Mouse (Mus musculus) heart, postnatal 0 days (tissue): ENCODE measurements at regions not wholly inside any gene's neighbourhood (a gene's known extent, or its start where the extent isn't known, plus 50 kb on each side); places are given as distances from the start of the nearest gene placed in this dataset.

Experiments
- ATAC-seq: fragments of 200-750 bp; cut with Nextera tagmentation; 2 replicates; pipeline ENCODE4 v1.8.0; 2017; ENCODE audit warnings: low read depth, moderate number of reproducible peaks, moderate library complexity; ENCODE audit not compliant: insufficient read depth
- DNase-seq: peaks from one replicate; pipeline ENCODE4 v3.0.0-alpha.2; 2016; ENCODE audit warnings: low spot score
- H3K27ac ChIP-seq: fragments of 300-500 bp; sonication (generic); 2 replicates; pipeline ENCODE4 v1.5.1; 2014; ENCODE audit warnings: low read depth, mild to moderate bottlenecking
- H3K27me3 ChIP-seq: fragments of 300-500 bp; sonication (generic); 2 replicates; pipeline ENCODE4 v1.6.1; 2014; ENCODE audit warnings: low read length, mixed read lengths; ENCODE audit not compliant: control insufficient read depth, insufficient read depth
- H3K36me3 ChIP-seq: fragments of 300-500 bp; sonication (generic); replicated peaks from 2 replicates; pipeline ENCODE4 v1.6.1; 2014; ENCODE audit warnings: low read length, mixed read lengths; ENCODE audit not compliant: control insufficient read depth, insufficient read depth
- H3K4me1 ChIP-seq: fragments of 300-500 bp; sonication (generic); 2 replicates; pipeline ENCODE4 v1.6.1; 2014; ENCODE audit warnings: antibody characterized with exemption; ENCODE audit not compliant: control insufficient read depth, insufficient read depth
- H3K4me2 ChIP-seq: fragments of 300-500 bp; sonication (generic); 2 replicates; pipeline ENCODE4 v1.6.1; 2014; ENCODE audit warnings: low read depth, mild to moderate bottlenecking, low read length, moderate library complexity
- H3K4me3 ChIP-seq: fragments of 300-500 bp; sonication (generic); 2 replicates; pipeline ENCODE4 v1.5.1; 2014; ENCODE audit warnings: low read depth, low read length
- H3K9ac ChIP-seq: fragments of 300-500 bp; sonication (generic); replicated peaks from 2 replicates; pipeline ENCODE4 v1.6.1; 2014; ENCODE audit warnings: low read depth, low read length, mixed read lengths
- H3K9me3 ChIP-seq: fragments of 300-500 bp; sonication (generic); replicated peaks from 2 replicates; pipeline ENCODE4 v1.6.1; 2016; ENCODE audit warnings: low read length; ENCODE audit not compliant: control insufficient read depth
- CTCF ChIP-seq: IDR thresholded peaks from 2 replicates; pipeline ENCODE4 v1.5.1; 2016; ENCODE audit warnings: antibody characterized with exemption, control low read depth, low read depth
- EP300 ChIP-seq: IDR thresholded peaks from 2 replicates; pipeline ENCODE4 v1.6.1; 2016; ENCODE audit warnings: antibody characterized with exemption, low read depth
- WGBS: fragments of 180-500 bp; shearing (Covaris S2); extraction: QIAGEN DNeasy Blood & Tissue Kit; methylation state at CpG from one replicate; pipeline ENCODE4 v1.1.7; 2014; 5-methylcytosine and 5-hydroxymethylcytosine counted together

- Histone ChIP-seq H3K4me3 (no peak overlapping the region), H3K9ac (no peak overlapping the region), H3K9me3 (no peaks in the 10 kb centered on the region), H3K27me3 (no peaks in the 10 kb centered on the region), H3K36me3 (no peaks in the 10 kb centered on the region), H3K4me2 (no peak overlapping the region), H3K27ac (no peak overlapping the region), H3K4me1 (no peaks in the 10 kb centered on the region)
- TF ChIP-seq EP300 = no peak
- peak; percentile 19; the same call in 1 of the 2 replicates for TF ChIP-seq CTCF
- no peak for ATAC-seq
- WGBS = 66% methylated on average over 9 of the region's 9 CpGs
- DNase-seq = no peak
These were observed 159.6 kb downstream of the Adgrd1 start for GRCm38 (mm10) chr5:129256136-129256535.

- no peak for ATAC-seq
- no peak overlapping the region for H3K9ac ChIP-seq
- no peak overlapping the region for H3K4me2 ChIP-seq
- H3K9me3 ChIP-seq = no peaks in the 10 kb centered on the region
- no peaks in the 10 kb centered on the region for H3K4me1 ChIP-seq
- DNase-seq = no peak
- no peak overlapping the region for H3K27ac ChIP-seq
- no peaks in the 10 kb centered on the region for H3K36me3 ChIP-seq
- WGBS = 51% methylated on average over 5 of the region's 5 CpGs
- H3K27me3 ChIP-seq = no peaks in the 10 kb centered on the region
- no peak for TF ChIP-seq CTCF
- TF ChIP-seq EP300 = no peak
- no peak overlapping the region for H3K4me3 ChIP-seq
These were observed 160.7 kb downstream of the Adgrd1 start for GRCm38 (mm10) chr5:129257206-129257605.

DNA sequence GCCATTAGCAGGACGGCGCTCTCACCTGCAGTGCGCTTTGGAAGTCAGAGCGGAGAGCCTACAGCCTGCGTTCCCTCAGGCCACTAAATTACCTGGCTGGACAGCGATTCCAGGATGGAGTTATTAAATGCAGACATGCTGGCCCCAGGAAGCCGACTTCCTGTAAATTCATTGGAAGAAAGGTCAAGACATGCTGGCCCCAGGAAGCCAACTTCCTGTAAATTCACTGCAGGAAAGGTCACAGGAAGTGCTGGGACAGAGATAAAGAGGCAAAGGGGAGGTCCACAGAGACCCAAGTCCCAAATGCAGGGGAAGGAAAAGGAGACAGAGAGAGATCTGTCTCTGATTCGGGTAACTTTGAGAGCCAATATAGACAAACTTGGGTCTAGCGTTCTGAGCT is 164.1 kb downstream of the Adgrd1 start:
- WGBS = 59% methylated on average over 9 of the region's 9 CpGs
- H3K36me3 ChIP-seq = no peaks in the 10 kb centered on the region
- no peak for ATAC-seq
- TF ChIP-seq EP300 (peak; percentile 94), CTCF (no peak)
- H3K4me2 ChIP-seq = no peak overlapping the region
- H3K9me3 ChIP-seq = no peaks in the 10 kb centered on the region
- no peaks in the 10 kb centered on the region for H3K4me1 ChIP-seq
- H3K4me3 ChIP-seq = no peak overlapping the region
- no peak for DNase-seq
- no peak overlapping the region for H3K27ac ChIP-seq
- H3K9ac ChIP-seq = no peak overlapping the region
- 0 out of 2 replicates have a peak, but pooled peaks cover 3% of the 10 kb centered on the region for H3K27me3 ChIP-seq

- DNase-seq = no peak
- Histone ChIP-seq H3K27me3 (0 out of 2 replicates have a peak, but pooled peaks cover 7% of the 10 kb centered on the region), H3K4me3 (no peak overlapping the region), H3K9me3 (no peaks in the 10 kb centered on the region), H3K27ac (no peak overlapping the region), H3K4me1 (no peaks in the 10 kb centered on the region), H3K36me3 (no peaks in the 10 kb centered on the region), H3K4me2 (no peak overlapping the region), H3K9ac (no peak overlapping the region)
- ATAC-seq = no peak
- TF ChIP-seq EP300 (no peak), CTCF (no peak)
- 41% methylated on average over 9 of the region's 9 CpGs for WGBS
These were observed 166.6 kb downstream of the Adgrd1 start for GRCm38 (mm10) chr5:129263118-129263517.

DNA sequence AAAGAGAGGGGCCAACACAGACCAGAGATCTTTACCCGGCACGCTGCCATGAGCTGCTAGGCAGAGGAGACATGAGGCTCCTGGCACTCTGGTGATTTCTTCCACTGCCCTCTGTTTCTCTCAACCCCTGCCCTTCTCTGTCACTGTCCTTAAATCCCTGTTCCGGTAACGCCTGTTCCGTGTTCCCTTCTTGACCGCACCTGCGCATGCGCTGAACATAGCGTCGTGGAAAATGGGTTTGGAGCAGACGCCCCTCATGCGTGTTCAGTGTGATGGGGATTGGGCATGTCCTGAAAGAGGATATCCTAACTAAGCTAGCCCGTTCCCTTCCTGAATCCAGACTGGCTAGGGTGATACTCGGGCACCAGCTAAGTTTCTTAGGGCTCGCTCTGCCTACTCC is 167.8 kb downstream of the Adgrd1 start:
- no peak overlapping the region for H3K4me3 ChIP-seq
- 0 out of 2 replicates have a peak, but pooled peaks cover 7% of the 10 kb centered on the region for H3K27me3 ChIP-seq
- no peak overlapping the region for H3K4me2 ChIP-seq
- H3K9me3 ChIP-seq = no peaks in the 10 kb centered on the region
- no peaks in the 10 kb centered on the region for H3K4me1 ChIP-seq
- no peaks in the 10 kb centered on the region for H3K36me3 ChIP-seq
- H3K27ac ChIP-seq = no peak overlapping the region
- TF ChIP-seq CTCF (no peak), EP300 (no peak)
- DNase-seq = no peak
- 87% methylated on average over 15 of the region's 15 CpGs for WGBS
- no peak overlapping the region for H3K9ac ChIP-seq
- no peak for ATAC-seq

GRCm38 (mm10) chr5:129268456-129268855 is 171.9 kb downstream of the Adgrd1 start:
- 21% methylated on average over 9 of the region's 9 CpGs for WGBS
- Histone ChIP-seq H3K4me1 (no peaks in the 10 kb centered on the region), H3K27ac (no peak overlapping the region), H3K4me3 (no peak overlapping the region), H3K9ac (no peak overlapping the region), H3K4me2 (no peak overlapping the region), H3K36me3 (no peaks in the 10 kb centered on the region), H3K27me3 (0 out of 2 replicates have a peak, but pooled peaks cover 6% of the 10 kb centered on the region), H3K9me3 (no peaks in the 10 kb centered on the region)
- DNase-seq = no peak
- ATAC-seq = no peak
- TF ChIP-seq CTCF (no peak), EP300 (no peak)
